In genomic region chr11:99269192-99269591, GRCm38 (mm10) we compare ENCODE assay signal across 25 mouse cellular contexts. TPM values are rescaled to one million over a fixed set of nuclear protein-coding genes. Genes with fewer than 3 reads are reported as not detected.
"Had no signal": no experiment of that assay in that cellular context is flagged by ENCODE, and none has a peak within 500 bp of the region (broad histone marks: within the 10 kb centered on the region; RNA-seq: fewer than 3 reads in every experiment).

No protein-coding gene starts in this region.

- H3K9ac ChIP-seq: lung, embryonic 14.5 days; midbrain, embryonic 13.5 days; midbrain, embryonic 15.5 days; neural tube, embryonic 12.5 days; stomach, embryonic 15.5 days had no signal

- H3K4me3 ChIP-seq: megakaryocyte, embryonic 14.5 days; midbrain, embryonic 13.5 days; midbrain, embryonic 15.5 days; neural tube, embryonic 12.5 days; stomach, embryonic 15.5 days had no signal

- DNase-seq: lung, adult 18-20 months; lung, embryonic 14.5 days; lung, postnatal 14 days; lung, postnatal 36 days; right cerebral cortex, postnatal 14 days; thymus, adult 2 months; thymus, postnatal 25 days; thymus, postnatal 4 days had no signal

- H3K9me3 ChIP-seq: megakaryocyte, embryonic 14.5 days; midbrain, embryonic 13.5 days; midbrain, embryonic 15.5 days; neural tube, embryonic 12.5 days; stomach, embryonic 15.5 days had no signal

- H3K4me2 ChIP-seq: lung, embryonic 14.5 days; midbrain, embryonic 11.5 days; midbrain, embryonic 13.5 days; midbrain, embryonic 15.5 days; neural tube, embryonic 12.5 days; stomach, embryonic 15.5 days had no signal

- H3K4me1 ChIP-seq: megakaryocyte, embryonic 14.5 days; neural tube, embryonic 12.5 days; stomach, embryonic 15.5 days had no signal

- H3K27ac ChIP-seq: macrophage; midbrain, embryonic 13.5 days; midbrain, embryonic 15.5 days; neural tube, embryonic 12.5 days; stomach, embryonic 15.5 days; stomach, postnatal 0 days had no signal

- H3K36me3 ChIP-seq: midbrain, embryonic 13.5 days; midbrain, embryonic 15.5 days; neural tube, embryonic 12.5 days; stomach, embryonic 15.5 days had no signal

- H3K27me3 ChIP-seq: midbrain, embryonic 13.5 days; midbrain, embryonic 15.5 days; neural tube, embryonic 12.5 days; stomach, embryonic 15.5 days had no signal

- ATAC-seq: midbrain, embryonic 13.5 days; midbrain, embryonic 15.5 days had no signal

RNA-seq across cellular contexts. Expression of gene Krt24, which starts 15.9 kb away (rescaled TPM):
- total RNA-seq: megakaryocyte progenitor cell, adult 5-6 weeks; midbrain, postnatal 0 days; monocyte, adult 5-6 weeks; neutrophil, adult 5-6 weeks had no signal
- polyA plus RNA-seq: lung, embryonic 14.5 days; lung, embryonic 16.5 days; macrophage; midbrain, embryonic 11.5 days; midbrain, embryonic 13.5 days; midbrain, embryonic 15.5 days; neural tube, embryonic 14.5 days; spleen, adult 2 months; stomach, embryonic 15.5 days; stomach, postnatal 0 days; urinary bladder, adult 2 months had no signal

RNA-seq across cellular contexts. Expression of gene Krt222, which starts 25.3 kb away (rescaled TPM):
- total RNA-seq: megakaryocyte progenitor cell, adult 5-6 weeks had no signal
- polyA plus RNA-seq: macrophage had no signal

RNA-seq across cellular contexts. Expression of gene Krt25, which starts 53.6 kb away (rescaled TPM):
- total RNA-seq: megakaryocyte progenitor cell, adult 5-6 weeks; monocyte, adult 5-6 weeks; neutrophil, adult 5-6 weeks had no signal
- polyA plus RNA-seq: lung, embryonic 14.5 days; lung, embryonic 16.5 days; macrophage; midbrain, embryonic 11.5 days; midbrain, embryonic 13.5 days; spleen, adult 2 months; testis, adult 2 months; urinary bladder, adult 2 months had no signal
